Mouse (Mus musculus): Measurements from ENCODE around the gene Cadm2.

Gene Cadm2

DNA sequence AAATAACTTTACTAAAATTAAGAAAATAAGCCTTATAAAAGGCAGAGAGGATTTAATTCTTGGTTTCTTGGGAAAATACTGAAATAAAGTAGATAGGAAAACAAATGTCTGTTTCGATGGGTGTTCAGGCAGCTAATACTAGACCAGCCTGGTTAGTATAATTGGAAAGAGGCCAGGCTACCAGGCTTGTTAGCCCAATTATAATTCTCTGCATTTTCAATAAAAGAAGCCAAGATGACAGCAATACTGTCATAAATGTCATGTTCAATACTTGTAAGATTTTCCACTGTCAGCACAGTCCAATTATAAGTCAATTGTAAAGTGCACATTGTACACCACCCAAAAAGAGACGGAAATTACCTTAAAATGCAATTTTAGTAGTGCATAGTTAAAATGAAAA is 664.8 kb downstream of the Cadm2 start:
- no peak for DNase-seq (ENCODE audit: low spot score in 2 of 2)

DNA sequence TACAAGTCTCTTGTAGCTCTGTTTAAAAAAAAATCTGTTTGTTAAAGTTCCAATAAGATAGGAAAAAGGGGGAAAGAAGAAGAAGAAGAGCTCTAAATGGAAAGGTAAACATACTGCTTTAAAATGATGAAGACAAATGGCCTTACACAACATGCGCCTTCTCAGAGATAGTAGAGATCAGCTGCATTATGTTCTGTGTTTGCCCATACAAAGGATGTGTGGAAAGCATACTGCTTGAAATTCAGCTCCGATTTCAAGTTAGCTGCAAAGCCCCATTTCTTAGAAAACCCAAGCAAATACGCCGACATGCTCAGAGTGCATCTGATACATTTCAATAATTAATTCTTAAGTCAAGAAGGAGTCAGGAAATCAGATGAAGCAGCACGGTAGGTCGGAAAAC is 684.4 kb downstream of the Cadm2 start:
- no peak for DNase-seq (ENCODE audit: low spot score in 2 of 2)

DNA sequence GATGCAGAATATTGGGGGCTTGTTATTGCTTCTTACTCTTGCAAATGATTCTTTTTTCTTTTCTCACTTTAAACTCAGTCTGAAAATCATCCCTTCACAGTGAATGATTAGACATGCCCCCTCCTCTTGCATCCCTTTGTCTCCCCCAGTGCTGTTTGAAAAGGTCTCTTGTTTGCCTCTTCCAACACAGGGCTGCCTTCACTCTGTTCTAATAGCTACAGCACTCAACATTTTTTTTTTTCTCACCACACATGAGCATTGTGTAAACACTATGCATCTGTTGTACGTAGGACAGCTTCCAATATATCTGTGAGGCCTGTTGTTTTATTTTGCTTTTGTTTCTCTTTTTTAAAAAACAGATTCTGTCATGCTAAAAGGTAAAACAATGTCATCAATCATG is 695.2 kb downstream of the Cadm2 start:
- no peak for DNase-seq (ENCODE audit: low spot score in 2 of 2)

DNA sequence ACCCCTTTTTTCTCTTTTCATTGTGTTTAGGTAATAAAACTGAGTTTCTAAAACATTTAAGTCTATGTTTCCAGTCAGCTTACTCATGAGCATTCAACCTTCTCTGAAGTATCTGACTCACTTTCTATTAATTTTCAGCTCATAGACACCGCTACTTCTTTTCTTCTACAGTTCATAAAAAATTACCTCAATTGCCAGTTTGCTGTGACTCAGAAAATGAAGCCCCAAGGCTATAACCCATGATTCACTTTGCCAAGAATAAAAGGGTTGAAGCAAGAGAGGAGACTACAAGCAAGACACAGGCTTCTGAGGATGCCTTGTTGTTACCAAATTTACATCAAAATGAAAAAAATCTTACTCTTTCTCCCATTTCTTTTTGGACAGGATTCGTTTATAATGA is 698.0 kb downstream of the Cadm2 start:
- no peak for DNase-seq (ENCODE audit: low spot score in 2 of 2)

DNA sequence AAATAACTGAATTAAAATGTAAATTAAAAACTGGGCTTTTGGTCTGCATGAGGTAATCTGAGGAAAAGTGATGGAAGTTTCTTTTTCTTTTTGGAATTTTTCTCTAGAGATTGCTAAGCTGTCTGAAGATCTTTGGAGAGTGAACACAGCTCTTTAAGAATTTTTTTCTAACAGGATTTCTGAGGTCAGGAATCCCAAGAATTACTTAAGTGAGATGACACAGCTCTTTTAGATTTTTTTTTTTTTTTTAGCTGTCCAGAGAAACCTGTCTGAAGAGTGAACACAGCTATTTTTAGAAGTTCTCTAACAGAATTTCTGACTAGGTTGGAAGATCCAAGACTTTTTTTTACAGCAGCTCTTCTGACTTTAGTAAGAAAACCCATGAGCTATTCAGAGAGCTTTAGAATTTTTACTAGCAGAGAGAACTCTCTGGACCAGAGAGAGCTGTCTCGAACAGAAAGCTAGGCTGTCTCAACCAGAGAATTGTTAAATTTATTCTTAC is 699.2 kb downstream of the Cadm2 start:
- DNase-seq (ENCODE audit: low spot score in 2 of 2) = no peak

DNA sequence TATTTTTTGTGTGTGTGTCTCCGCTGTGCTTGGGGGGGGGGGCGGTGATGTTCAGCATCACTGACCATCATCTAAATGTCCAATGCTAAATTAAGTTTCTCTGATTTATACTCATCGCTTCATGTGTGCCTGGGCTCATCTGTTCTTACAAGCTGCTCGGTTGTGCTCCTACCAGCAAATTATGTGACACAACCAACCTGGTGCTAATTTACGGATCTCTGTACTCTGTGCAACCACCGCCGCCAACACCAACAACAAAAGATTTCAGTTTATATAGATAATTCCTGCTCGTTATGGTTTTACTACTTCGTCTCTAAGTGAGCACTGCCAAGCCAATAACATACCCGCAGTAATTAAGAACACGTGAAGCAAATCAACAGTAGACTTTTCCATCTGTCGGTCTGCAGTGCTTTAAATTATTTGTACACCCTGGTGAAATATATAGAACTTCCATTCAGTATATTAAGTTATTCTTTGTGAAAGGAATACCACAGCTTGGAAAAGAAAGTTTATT is 700.8 kb downstream of the Cadm2 start:
- DNase-seq (ENCODE audit: low spot score in 2 of 2) = no peak

DNA sequence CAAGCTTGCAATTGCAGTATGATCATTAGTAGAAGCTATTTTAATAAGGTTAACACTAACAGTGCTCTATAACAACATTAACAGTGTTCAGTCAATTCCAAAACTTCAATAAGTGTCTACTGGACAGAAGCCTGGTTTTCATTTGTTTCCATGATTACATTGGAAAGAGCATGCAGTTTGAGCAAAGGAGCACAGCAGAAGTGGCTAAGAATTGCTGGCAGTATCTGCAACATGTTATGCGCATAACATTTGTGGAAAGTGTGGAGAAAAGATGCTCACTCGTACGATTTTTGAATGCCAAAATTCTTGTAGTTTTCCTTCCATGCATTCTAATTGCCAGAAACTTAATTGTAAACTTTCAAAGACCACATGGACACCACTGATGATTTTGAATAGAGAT is 718.9 kb downstream of the Cadm2 start:
- DNase-seq (ENCODE audit: low spot score in 2 of 2) = no peak

DNA sequence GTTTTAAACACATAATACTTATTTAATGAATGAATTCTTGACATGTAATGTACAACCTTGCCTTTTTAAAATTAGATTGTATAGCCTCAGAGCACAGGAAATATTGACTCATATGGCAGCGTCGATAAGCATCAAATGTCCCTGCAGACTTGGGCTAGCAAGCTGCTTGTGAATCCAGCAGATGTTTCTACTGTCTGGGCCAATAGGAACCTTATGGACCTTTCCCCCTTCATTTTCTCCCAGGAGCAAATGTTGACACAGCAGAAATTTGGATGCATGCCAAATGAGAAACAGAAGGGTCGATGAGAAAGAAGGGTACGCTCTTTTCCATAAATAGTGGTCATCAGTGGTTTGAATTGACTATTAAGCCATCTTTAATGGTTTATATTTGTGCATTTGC is 720.0 kb downstream of the Cadm2 start:
- DNase-seq (ENCODE audit: low spot score in 2 of 2) = no peak

DNA sequence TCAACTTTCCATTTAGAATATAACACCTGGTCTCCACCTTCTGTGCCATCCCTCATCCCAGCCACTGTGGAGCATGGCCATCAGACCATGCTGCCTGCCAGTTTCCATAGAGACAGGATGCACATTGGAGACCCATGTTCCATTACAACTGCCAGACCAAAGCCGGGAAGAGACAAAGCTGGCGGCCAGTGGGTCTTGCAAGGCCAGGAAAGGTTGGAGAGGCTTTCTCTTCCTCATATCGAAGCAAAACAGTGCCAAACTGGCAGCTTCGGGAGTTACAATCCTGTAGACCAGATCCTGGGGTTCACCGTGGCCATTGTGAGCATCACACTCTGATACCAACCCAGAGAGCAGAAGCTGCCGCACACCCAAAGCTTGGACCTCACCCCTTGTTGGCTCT is 728.3 kb downstream of the Cadm2 start:
- no peak for DNase-seq (ENCODE audit: low spot score in 2 of 2)

DNA sequence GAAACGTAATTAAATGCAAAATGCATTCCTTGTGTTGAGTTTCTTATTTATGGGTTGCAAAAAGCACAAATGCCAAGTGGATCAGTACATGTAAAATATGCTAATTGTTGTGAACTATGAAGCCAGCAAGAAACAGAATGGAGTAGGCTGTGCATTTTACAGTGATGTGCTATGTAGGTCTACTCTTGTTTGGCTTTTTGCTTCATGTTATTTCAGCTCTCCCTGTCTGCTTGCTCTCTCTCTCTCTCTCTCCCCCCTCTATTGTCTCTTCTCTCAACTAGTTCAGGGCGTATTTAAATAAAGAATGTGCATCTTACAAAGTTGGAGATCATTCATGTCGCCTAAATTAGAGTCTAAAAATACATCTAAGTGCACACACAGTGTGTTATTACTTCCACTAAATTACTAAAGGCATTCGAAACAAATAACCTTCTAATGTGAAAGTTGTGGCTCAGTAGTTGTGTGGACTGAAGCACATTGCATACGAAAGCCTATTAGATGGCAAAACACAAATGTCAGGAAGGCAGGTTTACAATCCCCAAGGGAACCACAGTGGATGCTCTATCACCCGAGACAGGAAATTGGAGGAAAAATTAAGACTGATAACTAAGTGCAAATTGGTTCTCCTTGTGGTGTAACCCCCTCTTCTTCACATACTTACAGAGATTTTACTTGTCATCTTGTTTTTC is 729.0 kb downstream of the Cadm2 start:
- DNase-seq (ENCODE audit: low spot score in 2 of 2) = no peak

DNA sequence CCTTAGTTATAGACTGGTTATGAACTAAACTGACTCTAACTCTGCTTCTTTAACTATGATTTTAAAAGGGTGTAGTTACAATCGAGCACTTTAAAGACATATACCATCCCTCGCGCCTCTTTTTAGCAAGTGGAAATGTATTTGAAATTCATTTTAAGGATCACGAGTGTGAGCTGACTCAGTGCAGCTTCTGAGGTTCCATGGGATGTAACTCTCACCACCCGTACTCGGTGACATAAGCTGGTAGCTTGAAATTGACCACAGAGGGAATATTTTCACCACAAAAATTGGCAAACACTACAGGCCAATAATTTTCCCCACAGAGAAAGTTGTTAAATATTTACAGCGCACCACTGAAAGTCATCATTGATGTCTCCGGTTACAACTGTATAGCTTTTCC is 730.8 kb downstream of the Cadm2 start:
- DNase-seq (ENCODE audit: low spot score in 2 of 2) = no peak

DNA sequence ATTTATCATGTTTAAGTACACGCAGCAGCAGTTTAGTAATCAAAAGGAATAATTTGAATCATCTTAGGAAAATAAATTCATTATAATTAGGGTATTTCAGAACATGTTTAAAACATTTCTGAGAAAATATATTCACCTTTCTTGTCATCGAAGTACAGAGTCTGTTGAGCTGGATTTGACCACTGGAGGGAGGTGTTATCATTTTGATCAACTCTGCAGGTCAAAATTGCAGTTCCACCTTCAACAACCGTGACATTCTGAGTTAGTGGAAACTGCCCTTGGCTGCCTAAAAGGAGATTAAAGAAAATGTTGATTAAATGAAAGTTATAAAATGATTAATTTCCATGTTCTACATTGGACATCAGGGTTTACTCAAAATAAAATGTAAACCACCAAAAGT is 738.1 kb downstream of the Cadm2 start:
- no peak for DNase-seq (ENCODE audit: low spot score in 2 of 2)

DNA sequence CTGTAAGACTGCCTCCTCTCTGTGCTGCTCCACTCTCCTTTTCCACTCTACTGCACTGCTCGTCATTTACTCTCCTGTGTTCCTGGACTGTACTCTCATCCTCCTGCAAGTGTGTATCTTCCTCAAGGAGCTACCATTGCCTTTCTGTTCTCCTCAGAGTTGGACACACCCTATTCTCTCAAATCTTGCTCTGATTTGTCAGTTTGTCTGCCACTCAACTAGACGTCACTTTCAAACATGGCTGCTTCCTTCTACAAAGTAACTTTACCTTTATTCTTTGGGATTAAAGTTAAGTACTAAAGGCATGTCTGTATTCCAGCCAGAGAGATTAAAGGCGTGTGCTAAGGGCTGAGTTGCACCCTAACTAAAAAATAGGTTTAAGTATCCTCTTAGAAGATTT is 749.5 kb downstream of the Cadm2 start:
- no peak for DNase-seq (ENCODE audit: low spot score in 2 of 2)

DNA sequence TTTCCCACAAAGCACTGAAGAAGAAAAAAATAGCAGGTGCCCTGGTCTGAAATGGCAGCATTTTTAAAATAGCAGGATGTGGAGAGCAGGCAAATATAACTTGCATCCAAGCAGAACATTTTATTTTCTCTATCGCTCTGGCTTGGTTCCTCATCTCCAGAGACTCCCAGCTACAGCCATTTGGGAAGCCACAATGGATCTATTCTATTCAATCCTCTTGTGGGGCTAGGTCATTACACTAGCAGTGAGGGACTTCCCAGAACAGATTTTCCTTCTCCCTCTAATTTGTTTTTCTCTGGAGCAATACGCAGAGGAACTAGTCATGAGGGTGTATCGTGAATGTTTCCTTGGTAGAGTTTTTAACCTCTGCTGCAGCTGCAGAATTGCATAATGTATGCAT is 769.7 kb downstream of the Cadm2 start:
- no peak for DNase-seq (ENCODE audit: low spot score in 2 of 2)

DNA sequence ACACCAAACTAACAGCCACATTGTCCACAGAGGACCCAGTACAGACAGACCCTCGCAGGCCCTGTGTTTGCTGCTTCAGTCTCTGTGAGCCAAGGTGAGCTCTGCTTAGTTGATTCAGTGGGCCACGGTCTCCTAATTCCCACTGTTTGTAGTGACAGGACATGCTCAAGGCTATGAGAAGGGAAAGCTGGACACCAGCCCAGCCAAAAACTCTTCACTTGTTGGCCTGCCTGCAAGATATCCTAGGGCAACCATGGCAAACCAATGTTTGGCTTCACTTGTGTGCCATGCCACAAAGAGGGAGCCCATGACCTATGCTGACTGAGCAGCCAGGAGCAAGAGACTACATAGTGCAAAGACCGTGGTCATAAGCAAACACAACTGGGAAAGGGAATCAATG is 795.8 kb downstream of the Cadm2 start:
- DNase-seq (ENCODE audit: low spot score in 2 of 2) = no peak

DNA sequence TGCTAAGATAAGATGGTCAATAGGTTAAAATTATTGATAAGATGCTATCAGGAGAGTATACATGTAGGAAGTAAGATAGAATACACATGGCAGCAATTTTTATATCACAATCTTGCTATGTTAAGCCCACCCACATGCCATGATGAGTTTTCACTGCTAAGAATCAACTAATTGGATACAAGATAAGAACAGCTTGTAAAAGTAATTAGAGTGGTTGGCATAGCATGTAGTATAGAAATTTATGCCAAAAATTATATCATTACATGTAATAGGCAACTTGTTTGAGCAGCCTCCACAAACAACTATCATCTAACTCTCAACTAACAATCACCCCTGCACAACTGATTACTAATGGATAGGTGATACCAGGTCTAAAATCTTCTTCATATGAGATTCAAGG is 809.2 kb downstream of the Cadm2 start:
- DNase-seq (ENCODE audit: low spot score in 2 of 2) = no peak

DNA sequence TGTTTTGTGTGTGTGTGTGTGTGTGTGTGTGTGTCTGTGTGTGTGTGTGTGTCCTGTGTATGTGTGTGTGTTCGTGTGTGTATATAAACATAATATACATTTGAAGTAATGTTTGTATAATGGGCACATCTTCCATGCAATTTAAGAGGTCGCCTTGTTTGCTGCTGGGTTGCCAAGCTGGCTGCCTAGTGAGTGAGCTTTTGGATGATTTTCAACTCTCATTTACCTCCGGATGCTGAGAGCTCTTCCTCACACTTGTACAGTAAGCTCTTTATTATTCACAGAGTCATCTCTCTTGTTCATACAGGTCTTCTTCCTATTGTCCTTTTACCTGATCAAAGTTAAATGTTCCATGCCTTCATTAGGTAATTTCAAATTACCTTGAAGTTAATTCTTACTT is 822.5 kb downstream of the Cadm2 start:
- DNase-seq (ENCODE audit: low spot score in 2 of 2) = no peak

DNA sequence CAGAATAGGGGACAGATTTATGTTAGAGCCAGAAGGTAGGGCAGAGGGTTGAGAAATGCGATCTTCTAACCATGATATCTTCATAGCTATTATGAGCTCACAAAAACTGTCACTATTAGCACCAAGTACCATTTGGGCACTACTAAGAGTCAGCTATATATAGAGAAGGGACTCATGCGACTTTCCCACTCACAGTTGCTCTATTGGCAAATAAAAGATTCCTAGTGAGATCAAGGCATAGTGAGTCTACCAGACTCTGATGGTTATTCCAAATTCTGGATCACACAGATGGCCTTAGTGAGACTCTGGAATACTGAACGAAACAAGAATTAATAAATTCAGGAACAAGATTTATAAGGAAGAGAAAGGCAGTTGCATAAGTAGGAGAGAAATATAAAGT is 827.6 kb downstream of the Cadm2 start:
- DNase-seq (ENCODE audit: low spot score in 2 of 2) = no peak

DNA sequence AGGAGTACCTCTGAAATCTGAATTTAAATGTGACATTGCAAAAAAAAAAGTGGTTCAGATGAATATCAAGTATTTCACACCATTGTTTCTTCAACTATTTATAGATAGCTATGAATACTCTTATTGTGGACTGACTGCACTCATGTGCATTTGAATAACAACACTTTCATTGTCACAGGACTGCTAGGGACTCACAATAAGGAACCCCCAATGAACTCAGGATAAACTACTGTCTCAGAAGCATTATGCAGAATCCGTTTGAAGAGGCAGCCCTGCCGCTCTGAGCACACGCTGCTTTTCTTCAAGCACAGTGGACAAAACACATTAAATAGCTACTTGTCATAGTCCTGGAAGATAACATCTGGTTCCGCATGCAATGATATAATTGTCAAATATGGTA is 848.8 kb downstream of the Cadm2 start:
- no peak for DNase-seq (ENCODE audit: low spot score in 2 of 2)

DNA sequence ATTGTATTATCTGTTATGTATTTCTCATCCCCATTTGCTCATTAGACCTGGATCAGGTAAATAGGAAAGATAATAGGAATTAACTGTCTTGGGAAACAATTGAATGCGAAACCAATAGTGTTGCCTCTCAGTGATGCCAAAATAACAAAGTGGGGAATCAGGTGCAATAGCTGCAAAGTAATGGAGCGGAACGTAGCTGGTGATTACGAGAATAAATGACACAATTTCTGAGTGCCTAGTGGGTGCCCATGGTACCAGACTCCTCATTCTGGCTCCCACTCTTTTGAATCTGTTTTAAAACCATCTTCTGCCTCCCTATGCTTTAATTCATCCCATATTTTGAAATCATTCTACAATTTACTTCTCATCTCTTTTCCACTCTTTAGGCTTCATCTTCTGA is 851.2 kb downstream of the Cadm2 start:
- DNase-seq (ENCODE audit: low spot score in 2 of 2) = no peak

DNA sequence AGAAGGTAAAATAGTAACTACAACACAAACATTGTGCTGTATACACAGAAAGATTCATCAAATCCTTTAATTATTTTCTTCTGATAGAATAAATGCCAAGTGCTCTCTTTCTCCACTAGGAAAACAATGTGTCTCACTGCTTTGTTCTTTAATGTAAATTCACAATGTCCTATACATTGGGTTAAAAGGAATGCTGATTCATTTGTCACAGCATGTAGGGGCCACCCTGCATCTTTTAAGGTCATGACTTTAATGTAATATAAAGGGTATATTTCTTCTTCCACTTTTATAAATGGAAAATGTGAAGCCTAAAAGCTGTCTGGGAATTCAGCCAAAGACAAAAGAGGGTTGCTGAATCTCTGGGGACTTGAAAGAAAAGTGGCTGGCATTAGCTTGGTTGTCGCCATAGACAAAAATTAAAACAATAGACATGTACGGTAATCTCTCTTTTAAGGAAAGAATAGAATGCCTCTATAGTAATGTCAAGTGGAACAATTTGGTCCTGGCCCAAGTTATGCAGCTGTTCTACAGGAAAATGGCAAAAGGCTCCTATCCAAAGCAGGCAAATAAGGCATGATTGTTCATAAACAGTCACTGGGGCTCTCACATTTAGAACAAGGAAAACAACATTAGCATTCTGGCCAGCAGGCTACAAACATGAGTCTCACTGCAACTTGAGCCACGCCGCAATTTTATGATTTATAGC is 851.9 kb downstream of the Cadm2 start:
- no peak for DNase-seq (ENCODE audit: low spot score in 2 of 2)

DNA sequence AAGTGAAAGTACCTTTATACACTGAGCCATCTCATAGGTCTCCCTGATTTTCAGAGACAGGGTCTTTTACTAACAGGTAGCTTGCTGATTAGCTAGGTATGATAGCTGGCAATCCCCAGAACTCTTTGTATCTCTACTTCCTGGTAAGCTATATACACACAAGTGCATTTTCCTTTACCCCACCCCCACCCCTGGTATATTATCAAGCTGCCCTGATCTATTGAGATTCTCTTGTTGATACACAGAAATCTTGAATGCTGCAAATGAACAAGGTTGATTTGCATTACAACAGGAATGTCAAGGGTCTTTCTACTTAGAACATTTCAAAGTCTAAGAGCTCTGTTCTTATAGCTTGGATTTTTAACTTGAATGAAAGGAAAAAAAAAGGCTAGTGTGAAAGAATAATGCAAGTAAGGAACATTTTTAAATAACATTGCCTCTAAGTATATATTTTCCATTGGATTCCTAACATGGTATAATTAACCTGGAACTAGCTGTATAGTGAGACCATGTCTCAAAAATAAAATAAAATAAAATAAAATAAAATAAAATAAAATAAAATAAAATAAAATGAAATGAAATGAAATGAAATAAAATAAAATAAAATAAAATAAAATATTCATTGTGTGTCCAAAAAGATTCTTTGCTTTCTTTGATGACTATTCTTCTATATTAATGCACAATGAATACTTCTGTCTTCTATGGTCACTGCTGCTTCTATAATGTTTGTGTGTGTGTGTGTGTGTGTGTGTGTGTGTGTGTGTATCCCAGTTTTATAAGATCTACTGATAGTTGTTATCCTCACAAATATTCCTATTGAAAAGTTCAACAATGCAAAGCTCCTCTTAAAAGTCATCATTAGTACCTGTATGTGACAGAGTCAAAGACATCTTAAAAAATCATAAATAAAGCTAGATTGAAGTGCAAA is 858.9 kb downstream of the Cadm2 start:
- DNase-seq (ENCODE audit: low spot score in 2 of 2) = no peak
